Mouse (Mus musculus): ENCODE measurements around the gene Qrich2.
"Not testable (repeated sequence)": the region's sequence is repeated elsewhere in the genome, so short reads cannot be mapped to it uniquely, and the experiment has no call there.

Gene Qrich2

DNA sequence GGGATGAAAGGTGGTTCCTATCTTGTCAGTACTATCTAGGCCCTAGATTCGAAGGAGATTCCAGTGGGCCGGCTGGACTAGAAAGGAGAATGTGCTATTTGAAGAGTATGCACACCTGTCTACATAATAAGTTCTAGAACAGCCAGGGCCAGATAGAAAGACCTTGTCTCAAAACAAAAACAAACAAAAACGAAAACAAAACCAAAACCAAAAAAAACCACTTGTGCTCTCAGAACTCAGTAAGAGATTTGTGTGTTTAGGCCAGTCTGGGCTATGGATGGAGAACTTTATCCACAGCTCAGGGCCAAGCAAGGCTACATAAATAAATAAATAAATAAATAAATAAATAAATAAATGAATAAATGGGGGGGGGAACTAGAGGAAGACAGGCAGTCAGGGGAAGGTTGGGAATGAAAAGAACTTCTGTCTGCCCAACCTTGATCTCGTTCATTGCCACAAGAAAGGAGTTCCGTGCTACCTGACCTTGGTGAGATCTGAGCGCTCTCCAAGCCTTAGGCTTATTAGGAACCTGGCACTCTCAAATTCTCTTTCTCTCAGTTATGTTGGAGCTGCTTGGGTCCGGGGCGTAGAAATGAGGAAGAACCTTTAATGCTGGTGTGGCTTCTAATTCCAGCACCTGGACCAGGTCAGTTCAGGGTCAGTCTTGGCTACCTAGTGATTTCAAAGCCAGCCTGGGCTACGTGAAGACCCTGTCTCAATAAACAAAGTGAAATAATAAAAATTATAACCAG is 36.0 kb downstream of the Qrich2 start:
- no peak for DNase-seq

DNA sequence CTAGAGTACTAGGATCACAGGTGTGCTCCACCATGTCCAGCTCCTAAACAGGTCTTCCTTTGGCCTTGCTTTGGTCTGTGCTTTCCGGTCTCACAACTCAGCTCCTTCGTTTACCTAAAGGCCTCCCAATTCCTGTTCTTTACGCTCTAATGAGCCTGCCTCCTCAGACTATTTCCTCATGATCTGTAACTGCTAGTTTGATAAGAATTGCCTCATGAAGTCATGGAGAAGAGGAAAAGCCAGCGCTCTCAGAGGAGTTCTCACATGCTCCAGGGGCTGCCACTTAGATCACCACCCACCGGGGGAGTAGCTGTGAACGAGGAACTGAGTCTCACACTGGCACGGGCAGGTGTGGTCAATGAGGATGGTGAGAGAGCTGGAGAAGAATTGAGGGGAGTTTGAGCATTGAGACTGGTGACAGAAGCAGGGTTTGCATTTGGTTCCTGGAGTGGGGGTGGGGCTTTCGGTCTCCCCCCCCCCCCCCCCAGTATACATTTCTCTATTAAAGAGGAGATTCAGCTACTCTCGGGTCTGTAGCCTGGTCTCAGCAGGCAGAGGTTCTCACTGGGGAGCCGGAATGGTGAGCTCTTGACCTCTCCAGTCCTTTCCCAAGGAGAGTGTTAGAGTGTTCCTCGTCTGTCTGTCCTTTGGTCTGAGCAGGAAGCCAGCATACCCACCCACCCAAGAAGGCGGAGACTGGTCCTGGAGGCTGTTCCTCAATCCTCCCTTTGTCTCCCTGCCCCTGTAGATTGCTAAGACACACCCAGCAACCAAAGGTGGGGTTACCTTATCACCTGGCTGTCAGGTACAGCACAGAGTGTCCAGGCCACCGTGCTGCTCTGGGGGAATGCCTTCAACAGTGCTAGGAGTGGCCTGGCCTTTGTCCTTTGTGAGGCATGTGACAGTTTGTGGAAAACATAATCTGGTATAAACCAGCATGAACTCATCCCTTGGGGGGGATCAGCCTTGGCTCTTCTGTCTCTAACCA is 36.9 kb downstream of the Qrich2 start:
- DNase-seq = peak in 1 of 2 experiments; percentile 69

DNA sequence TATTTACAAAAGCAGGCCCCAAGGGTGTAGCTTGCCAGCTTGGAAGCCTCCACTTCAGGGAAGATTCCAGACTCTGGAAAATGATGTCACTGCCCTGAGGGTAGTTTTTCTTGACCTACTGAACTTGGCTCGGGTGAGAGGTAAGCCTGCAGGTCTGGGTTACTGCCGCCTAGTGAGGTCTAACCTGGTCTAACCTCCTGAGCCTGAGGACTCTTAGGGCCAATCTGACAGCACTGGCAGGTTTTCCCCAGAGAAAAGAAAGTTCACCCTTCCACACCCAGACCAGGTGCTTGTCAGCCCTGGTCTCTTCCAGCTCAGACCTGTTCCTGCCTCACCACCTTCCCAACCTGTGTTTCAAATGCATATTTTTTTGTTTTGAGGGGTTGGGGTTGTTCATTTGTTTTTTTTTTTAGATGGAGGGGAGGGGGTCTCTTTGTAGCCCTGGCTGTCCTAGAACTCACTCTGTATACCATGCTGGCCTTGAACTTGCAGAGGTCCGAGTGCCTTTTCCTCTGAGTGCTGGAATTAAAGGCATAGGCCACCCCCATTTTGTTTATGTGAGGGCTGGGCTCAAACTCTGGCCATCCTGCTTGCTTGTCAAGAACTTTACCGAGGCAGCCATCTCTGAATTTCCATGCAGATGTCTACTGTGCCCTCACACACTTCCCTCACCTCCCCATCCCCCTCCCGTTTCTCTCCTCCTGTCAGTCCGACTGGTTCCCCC is 39.0 kb downstream of the Qrich2 start:
- DNase-seq = no peak

DNA sequence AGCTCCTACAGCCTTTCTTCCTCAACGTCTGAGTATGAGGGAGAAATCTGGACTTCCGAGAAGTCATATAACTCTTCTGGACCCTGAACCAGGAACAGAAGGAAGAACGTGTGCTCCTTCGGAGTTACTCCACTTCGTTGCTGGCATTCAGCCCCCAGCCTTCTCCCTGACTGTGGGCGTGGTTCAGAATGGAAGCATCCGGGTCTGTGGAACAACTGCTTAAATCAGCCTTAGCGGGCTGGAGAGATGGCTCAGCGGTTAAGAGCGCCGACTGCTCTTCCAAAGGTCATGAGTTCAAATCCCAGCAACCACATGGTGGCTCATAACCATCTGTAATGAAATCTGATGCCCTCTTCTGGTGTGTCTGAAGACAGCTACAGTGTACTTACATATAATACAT is 39.7 kb downstream of the Qrich2 start:
- DNase-seq = not testable (repeated sequence)

DNA sequence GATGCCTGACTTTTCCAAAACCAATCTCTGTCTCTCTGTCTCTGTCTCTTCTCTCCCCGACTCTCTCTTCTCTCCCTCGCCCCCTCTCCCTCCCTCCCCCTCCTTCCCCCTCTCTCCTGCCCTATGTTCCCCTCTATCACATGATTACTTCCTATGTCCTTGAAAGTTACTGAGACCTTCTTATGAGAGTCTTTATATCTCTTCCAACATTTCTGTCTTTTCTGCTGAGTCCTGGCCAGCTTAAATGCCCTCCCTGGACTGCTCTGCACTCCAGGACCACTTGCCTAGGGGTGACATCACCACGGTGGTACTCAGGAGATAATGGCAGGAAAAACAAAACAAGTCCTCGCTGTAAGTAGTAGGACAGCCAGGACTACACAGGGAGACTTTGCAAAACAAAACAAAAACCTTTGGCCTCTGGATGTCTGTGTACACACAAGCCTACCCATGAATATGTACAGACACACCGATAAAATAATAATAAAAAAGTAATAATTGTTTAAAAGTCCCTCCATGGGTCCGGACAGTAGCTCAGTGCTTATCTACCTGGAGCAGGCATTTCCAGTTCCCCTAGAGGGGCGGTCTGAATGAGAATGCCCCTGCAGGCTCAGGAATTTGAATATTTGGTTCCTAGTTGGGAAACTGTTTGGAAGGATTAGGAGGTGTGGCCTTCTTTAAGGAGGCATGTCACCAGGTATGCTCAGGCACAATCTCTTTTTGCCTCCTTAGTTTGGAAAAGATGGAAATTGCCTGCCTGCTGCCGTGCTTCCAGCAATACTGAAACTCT is 41.2 kb downstream of the Qrich2 start:
- no peak for DNase-seq

DNA sequence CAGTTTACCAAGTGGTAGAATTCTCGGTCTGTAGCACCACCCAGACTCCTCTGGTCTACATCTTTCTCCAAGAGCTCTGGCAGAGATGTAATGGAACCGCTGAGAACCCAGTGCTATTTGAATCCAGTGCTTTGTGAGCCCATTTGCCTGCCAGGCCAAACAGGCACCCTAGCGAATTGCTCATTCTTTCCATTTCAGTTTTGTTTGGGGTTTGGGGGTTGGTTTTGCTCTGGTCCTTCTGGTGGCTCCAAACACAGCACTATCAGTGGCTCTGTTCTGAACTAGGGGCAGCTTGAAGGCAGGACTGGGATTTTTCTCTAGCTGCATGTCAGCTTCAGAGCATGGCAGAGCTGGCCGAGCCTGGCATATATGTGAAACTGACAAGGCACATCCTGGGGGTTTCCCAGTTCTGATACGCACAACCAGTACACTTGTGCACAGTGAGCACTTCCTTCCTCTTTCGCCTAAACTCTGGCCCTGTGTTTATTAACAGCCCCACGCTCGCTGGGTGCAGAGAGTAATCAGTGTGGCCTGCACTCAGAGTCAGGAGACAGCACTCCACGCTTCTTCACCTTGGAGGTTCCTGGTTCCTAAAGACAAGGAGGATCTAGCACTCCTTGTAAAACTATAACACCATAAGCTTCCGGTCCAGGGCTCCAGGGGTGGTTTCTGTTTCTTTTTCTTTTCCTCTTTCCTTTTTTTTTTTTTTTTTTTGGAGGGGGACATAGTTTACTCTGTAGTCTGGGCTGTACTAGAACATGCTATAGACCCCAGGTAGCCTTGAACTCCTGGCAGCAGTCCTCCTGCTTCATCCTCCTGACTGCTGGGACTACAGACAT is 42.0 kb downstream of the Qrich2 start:
- DNase-seq = no peak

DNA sequence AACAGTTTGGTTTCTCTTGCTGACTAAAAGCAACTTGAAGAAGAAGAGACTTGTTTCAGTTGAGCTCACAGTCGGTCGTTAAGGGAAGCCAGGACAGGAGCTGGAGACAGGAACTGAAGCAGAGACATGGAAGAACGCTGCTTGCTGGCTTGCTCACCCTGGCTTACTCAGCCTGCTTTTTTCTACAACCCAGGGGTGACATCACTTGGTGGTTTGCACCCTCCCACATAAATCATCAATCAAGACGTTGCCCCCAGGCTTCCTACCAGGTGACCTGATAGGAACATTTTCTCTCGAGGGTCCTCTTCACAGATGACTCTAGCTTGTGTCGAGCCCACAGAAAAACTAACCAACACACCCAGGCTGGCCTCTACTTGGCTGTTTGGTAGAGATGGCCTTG is 42.8 kb downstream of the Qrich2 start:
- DNase-seq = no peak

DNA sequence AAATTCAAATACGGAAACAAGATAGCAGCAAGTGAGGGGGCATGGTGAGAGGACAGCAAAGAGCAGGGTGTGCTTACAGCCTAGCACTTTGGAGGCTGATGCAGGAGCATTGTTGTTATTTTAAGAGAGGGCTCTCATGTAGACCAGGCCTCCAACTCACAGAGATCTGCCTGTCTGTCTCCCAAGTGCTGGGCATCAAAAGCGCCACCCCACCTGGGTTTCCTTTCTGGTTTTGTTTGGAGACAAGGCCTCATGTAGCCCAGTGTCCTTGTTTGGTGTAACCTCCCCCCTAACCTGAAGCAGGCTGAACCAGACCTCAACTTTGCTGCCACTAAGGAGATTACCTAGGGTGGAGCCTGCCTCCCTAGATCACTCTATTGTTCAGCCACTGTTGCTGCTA is 43.5 kb downstream of the Qrich2 start:
- no peak for DNase-seq

DNA sequence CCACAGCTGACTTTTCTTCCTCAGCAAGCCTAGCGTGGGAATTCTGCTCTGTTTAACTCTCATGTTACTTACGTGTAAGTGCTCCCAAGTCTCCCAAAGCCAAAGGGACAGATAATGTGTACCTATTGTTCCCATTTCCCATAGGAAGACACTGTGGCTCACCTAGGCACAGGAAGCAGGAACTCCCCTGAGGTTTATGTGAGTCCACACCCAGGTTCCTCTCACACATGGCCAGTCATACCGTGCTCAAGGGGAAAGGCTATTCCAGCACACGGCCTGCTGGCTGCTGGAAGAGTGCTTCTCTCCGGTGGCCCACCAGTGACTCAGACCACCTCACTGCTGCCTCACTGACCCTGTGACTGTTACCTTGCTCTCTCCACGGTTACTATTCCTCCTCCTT is 44.9 kb downstream of the Qrich2 start:
- DNase-seq = no peak

DNA sequence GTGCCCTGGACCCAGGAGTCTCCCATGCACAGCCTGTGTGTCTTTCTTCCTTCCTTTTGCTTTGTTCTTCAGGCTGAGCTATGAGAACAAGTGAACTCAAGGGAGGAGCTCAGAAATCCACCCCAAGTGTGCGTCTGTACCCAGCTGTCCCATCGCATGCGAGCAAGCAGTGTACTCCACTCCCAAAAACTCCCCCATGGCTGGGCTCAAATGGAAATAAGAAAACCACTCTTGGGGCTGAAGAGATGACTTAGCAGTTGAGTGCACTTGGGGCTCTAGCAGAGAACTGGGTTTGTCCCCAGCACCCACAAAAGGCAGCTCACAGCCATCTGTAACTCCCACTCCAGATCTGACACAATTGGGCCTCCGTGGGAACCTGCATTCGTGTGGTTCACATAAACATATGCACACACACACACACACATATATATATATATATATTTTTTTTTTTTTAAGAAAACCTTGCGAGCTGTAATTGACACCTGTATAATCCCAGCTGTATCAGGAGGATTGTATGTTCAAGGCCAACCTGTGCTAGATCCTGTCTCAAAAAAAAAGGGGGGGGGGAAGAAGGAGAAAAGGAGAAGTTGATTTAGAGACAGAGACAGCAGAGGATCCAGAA is 47.1 kb downstream of the Qrich2 start:
- DNase-seq = no peak

DNA sequence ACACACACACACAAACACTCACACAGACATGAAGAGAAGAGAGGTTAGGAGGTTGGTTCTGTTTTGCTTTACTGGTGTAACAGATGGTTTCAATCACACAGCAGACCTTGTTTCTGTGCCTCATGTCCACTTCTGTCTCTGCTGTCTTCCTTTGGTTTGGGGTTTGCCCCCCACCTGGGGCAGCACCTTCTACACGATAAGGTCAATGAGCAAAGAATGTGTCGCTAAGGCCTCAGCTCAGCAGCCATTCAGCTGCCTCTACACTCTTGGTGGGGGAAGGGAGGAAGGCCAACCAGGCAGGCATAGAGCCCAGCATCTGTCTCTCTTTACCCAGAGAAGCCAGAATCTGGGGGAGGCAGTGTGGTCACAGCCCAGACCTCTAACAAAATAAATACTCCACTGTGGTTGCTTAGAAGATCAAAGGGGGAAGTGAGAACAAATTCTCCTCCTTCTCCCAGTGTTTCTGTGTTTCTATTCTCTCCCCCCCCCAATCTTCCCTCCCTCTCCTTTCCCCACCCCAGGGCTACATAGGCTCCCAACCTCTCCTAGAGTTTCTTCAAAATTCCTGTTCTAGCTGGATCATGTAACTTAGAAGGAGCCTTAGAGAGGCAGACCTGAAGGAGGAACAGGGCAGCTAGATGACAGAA is 47.7 kb downstream of the Qrich2 start:
- DNase-seq = no peak

DNA sequence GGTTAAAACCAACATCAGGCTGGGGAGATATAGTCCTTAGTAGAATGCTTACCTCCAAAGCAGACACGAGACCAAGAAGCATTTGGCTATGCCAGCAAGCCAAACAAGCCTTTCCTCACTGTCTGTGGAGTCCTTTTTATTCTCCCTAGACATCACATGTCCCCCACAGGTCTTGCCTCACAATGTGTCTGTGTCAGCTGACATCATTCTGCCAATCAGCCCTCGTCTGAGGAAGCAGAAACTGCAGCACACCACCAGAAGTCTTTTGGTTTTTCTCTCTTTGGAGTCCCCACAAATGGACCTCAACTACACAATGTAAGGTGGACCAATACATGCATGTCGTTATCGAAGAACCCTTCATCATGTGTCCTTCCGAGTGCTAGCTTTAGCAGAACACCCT is 49.0 kb downstream of the Qrich2 start:
- DNase-seq = no peak

DNA sequence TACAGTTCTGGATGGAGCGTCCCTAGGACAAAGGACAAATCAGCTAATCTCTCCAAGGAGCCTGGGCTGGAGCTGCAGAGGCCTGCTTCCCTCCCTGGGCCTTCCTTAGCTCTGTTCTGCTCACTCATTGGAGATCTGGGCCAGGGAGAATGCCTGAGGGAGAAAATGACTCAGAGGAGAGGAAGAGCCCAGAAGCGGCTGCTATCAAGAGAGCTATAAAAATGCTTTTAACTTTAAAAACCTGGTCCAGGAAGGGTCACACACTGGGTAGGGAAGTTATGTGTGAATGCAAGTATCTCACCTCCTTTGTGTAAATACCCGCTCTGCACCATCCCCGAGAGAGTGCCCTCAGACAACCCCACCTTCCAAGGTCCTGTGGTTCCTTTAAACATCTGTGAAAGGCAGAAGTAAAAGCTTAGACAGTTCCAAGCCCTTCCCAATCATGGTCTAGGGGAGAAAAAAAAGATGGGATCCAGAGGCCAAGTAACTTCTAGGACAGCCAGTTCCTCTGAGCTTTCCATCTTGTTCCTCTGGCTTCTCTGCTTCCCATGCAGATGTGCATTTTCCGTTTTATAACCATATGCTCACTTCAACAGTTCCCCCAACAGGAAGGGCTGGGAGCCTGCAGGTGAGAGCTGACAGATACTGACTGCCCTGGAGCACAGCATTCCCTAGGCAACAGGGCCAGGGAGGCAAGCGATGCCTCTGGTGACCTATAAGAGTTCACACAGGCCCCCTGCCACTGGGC is 49.7 kb downstream of the Qrich2 start:
- no peak for DNase-seq

DNA sequence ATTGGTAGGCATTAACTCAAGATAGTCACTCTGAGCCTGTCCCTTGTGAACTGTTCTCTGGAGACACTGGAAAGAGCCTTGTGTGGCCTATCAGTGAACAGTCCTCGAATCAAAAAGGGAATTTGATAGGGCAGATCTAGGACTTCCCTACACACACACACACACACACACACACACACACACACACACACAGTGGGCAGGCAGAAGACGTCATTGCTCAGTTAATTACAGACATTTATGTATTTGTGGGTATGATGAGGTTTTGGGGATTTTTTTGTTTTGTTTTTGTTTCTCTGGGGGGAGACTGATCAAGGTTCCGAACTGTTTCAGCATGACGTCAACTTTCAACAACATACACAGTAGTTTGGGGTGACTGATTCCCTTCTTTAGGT is 52.4 kb downstream of the Qrich2 start:
- no peak for DNase-seq

DNA sequence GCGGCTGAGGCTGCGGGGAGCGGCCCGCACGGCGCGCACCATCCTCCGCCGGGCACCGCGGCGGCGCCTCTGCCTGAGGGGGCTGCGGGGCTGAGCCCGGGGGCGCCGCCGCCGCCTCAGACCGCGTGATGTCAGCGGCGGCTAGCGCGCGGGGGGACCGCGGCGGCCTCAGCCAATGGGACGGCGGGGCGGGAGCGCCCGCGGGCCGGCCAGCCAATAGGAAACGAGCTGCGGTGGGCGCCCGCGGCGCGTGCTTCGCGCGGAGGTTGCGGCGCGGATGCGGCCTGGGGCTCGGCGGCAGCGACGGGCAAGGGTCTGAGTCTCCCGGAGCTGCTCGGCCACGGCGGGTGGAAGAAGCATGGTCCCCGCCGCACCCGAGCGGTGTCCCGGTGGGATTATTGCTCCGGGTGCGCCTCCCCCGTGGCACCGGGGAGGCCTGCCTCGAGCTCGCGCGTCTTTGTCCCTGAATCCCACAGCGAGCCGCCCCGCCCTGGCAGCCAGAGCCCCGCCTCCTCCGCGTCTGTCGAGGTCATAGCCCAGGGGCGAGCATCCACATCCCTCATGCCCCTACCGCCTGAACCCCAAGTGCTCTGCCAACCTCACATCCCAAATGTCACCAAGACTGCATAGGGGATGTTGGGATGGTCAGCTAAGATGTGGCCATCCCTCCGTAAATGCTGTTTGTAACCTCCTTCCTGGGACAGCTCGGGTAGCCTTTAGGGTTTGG is 53.0 kb downstream of the Qrich2 start, which contains the start of gene Rnf157:
Rnf157 (minus strand) TSS at position 129 of the 727 bp plus-strand sequence.
- peak; percentile 77 to 90 for DNase-seq

DNA sequence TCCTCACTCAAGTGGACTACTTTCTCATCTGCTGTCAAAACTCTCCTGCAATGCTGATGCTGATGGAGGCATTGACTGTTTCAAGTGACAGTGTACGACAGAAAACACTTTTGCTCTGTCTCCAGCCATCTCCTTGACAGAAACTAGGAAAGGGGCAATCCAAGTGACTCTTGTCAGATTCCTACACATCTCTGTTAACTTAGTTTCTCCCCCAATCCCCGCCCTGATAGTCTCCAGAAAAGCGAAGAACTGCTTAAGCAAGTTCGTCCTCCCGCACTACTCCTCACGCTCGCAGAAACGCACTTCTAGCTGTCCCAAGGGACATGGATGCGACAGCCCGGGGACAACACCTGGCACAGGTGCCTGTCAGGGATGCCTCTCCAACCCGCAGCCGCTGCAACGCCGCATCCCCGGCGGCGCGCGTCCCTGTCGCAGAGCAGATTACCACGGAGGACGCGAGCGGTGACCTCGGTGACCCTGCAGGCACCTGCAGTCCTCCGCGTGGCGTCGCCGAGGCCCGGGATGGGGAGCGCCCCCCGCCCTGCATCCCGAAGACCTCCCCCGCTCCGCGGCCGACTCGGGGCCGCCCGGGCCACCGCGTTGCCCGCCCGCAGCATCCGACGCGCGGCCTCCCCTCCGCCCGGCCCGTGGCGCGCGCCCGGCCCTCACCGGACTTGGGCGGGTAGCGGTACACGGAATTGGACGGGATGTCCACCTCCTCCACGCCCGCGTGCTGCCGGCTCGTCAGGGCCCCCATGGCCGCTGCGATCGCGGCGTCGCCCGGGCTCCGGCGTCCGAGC is 53.8 kb downstream of the Qrich2 start:
- peak in 1 of 2 experiments; percentile 52 for DNase-seq

DNA sequence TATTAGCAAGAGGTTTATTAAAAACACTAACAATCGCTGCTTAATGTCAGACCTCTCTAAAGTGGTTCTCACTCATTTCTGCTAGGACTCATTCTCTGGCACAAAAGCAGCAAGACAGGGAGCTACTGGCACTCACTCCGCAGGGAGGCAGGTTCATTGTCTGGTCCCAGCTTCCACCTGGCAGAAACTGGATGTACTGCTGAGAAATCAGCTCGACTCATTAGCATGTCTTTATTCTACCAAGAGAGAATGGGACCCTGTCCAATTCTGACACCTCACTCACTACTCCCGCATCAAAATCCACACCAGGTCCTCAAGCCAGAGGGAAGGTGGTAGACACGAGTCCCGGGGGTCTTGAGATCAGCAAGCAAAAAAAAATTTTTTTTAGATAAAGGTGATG is 54.5 kb downstream of the Qrich2 start:
- no peak for DNase-seq

DNA sequence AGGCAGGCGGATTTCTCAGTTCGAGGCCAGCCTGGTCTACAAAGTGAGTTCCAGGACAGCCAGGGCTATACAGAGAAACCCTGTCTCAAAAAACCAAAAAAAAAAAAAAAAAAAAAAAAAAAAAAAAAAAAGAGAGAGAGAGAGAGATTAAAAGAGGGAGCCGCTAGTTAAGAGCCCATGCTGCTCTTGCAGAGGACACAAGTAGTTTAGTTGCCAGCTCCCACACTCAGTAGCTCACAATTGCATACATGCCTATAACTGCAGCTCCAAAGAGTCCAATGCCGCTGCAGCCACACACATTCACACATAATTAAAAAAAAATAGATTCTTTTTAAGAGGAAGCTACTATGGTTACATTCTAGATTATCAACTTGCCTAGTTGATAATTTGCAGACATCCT is 55.6 kb downstream of the Qrich2 start:
- not testable (repeated sequence) for DNase-seq
